Mouse (Mus musculus) T-helper 1 cell (primary cell): Measurements from ENCODE around the gene Ifng.
"Not testable (repeated sequence)": the region's sequence is repeated elsewhere in the genome, so short reads cannot be mapped to it uniquely, and the experiment has no call there.

Experiments used
- in situ Hi-C: fragments of 300-600 bp; cut with MboI, MseI; formaldehyde crosslinking; loops from one replicate; pipeline ENCODE4 v1.15.1; 2025; ENCODE audit warnings: high pct_unique_total_duplicates

Ifng gene

GRCm38 (mm10) chr10:118440742-118441240 lies at the start of gene Ifng:
TSS of gene Ifng (plus strand) at chr10:118441046.
- in situ Hi-C loops, result no loop called here

GRCm38 (mm10) chr10:118399917-118400316 lies 40.9 kb upstream of the Ifng start:
- in situ Hi-C loops, result no loop called here

- in situ Hi-C loops, result no loop called here
Observed at GRCm38 (mm10) chr10:118406463-118407221, 34.2 kb upstream of the Ifng start.

GRCm38 (mm10) chr10:118411377-118411776 lies 29.5 kb upstream of the Ifng start:
- in situ Hi-C loops, result no loop called here

DNA sequence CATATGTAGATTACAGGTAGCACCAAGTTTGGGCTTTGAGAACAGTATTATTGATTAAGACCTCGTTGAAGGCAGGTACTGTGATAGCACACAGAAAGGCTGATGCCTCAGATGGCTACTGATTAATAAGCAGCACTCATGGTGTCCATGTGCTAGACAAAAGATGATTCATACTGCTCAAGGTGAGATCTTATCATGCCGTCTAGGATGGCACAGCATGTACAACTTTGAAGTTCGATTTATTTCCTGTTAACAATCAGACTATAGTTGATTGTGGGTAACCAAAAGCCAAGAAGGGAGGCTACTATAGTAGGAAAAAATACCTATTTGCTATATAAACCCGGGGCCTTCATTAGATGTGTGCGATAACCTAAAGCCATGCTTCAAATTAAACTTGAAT lies 28.1 kb upstream of the Ifng start:
- in situ Hi-C loops, result no loop called here

- in situ Hi-C loops, result no loop called here
Observed at GRCm38 (mm10) chr10:118419000-118419425, 21.8 kb upstream of the Ifng start.

GRCm38 (mm10) chr10:118420896-118421295 lies 19.9 kb upstream of the Ifng start:
- in situ Hi-C loops, result no loop called here

DNA sequence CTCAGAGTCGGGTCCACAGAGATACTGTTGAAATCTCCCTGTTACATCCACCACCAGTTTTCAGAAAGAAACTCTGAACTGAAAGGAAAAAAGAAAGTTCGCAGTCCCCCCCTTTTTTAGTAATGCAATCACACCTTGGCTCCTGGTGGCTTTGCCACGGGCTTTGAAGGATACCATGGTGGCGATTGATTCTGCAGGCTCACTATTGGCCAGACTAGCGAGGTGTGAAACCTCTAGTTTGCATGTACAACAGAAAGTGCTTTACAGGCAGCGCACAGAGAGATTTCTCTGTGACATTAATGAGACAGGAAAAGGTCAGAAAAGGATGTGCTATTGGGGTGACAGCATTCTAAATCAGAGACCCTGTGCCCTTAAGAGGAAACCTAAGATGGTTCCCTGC lies 5.3 kb upstream of the Ifng start:
- in situ Hi-C loops, result no loop called here

DNA sequence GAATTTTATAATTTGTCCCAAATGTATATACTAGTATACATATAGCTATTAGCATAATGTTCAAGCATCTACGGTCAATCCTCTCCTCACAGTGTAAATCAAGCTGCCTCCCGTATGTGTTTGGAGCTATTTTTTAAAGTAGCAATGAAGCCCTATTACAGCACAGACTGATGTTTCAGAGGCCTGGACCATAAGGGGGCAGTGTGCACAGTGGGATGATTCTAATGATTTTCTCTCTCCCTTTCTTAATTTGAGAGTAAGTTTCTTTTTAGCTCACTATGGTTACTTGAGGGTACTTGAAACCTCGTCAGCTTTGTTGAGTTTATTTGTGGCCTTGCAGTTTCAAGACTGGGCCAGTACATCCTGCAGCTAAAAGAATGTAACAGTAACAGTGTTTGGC lies 1.1 kb downstream of the Ifng start:
- in situ Hi-C loops, result no loop called here

DNA sequence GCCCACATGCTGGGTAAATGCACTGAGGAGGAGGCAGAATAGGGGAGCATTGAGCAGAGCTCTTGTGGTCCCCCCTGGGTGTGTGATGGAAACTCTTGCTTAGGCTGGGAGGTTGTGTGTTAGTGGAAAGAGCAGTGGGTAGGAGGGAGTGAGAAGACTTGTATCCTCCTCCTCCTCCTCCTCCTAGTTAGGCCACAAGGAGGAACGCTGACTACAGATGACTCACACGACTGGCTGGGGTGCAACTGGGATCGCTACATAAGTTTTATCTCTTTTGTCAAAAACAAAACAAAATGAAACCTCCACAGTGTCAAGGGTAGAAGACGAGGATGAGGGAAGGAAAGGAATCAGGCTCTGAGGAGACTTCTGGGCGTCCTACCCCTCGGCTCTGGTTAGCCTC lies 2.2 kb downstream of the Ifng start:
- in situ Hi-C loops, result no loop called here

DNA sequence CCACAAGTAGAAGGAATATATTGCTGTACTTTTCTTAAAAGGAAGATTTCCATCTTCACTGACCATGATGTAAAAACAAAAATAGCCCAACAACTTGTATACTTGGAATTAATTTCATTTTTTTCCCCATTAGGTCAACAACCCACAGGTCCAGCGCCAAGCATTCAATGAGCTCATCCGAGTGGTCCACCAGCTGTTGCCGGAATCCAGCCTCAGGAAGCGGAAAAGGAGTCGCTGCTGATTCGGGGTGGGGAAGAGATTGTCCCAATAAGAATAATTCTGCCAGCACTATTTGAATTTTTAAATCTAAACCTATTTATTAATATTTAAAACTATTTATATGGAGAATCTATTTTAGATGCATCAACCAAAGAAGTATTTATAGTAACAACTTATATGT lies 4.2 kb downstream of the Ifng start:
- in situ Hi-C loops, result no loop called here

GRCm38 (mm10) chr10:118445502-118445901 lies 4.7 kb downstream of the Ifng start:
- in situ Hi-C loops, result no loop called here

DNA sequence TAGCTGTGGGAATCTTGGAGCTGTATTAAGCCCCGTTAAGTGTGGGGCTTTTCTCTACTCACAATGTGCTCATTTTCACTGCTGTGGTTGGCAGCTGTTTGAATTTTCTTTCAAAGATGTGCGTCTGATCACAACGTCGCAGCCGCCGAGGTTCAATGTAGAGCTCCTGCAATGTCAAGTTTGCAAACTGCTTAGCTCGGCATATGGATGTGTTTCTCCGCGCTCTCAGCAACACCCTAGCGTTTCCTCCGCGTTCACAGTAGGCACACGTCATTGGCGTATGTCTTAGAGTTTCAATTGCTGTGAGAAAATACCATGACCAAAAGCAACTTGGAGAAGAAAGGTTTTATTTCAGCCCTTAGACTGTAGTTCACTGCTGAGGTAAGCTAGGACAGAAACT lies 5.1 kb downstream of the Ifng start:
- in situ Hi-C loops, result no loop called here

DNA sequence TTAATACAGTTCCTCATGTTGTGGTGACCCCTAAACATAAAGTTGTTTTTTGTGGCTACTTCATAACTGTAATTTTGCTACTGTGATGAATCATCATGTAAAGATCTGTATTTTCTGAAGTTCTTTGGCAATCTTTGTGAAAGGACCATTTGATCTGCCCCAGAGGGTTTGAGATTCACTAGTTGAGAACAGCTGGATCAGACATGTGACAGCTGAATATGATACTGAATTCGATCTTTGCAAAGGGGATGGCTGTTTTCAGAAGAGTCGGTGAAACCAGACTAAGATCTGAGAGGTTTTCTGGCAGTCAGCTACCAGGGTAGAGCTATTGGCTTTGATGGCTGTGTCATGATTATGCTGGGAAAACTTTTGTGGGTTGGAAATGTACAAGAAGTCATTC lies 10.9 kb downstream of the Ifng start:
- in situ Hi-C loops, result loop anchor here (5.0 to 10.0 kb wide), 2 partner anchors 56 to 717 kb away; no protein-coding TSS in a partner anchor

DNA sequence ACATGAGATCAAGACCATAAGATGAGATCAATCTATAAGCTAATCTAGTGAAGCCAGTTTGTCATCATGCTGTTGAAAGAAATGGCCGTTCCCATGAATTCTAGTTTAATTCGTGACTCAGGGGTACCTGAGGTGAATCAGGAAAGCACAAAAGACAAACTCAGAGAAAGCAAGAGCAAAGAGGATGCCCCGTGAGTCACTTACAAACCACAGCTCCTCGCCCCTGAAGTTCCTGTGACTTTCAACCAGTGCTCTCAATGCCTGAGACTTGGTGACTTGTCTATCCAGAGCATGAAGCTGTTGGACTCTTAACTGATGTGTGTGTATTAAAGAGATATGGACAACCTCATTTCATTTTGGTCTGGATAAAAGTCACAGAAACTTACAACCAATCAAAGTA lies 17.9 kb downstream of the Ifng start:
- in situ Hi-C loops, result loop anchor here (10.0 kb wide), 1 partner anchor 724 kb away; no protein-coding TSS in a partner anchor

- in situ Hi-C loops, result no loop called here
Observed at GRCm38 (mm10) chr10:118461126-118461767, 20.4 kb downstream of the Ifng start.

GRCm38 (mm10) chr10:118466481-118466880 lies 25.6 kb downstream of the Ifng start:
- in situ Hi-C loops, result no loop called here

GRCm38 (mm10) chr10:118469047-118469446 lies 28.2 kb downstream of the Ifng start:
- in situ Hi-C loops, result no loop called here

- in situ Hi-C loops, result no loop called here
Observed at GRCm38 (mm10) chr10:118470296-118470957, 29.6 kb downstream of the Ifng start.

DNA sequence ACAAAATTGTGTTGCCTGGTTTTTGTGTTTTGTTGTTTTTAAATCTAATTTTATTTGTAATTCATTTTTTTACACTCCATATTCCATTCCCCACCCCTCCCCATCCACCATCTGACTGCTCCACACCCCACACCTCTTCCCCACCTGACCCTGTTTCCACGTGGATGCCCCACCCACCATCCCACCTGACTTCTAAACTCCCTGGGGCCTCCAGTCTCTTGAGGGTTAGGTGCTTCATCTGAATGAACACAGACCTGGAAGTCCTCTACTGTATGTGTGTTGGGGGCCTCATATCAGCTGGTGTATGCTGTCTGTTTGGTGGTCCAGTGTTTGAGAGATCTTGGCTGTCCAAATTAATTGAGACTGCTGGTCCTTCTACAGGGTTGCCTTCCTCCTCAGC lies 32.0 kb downstream of the Ifng start:
- in situ Hi-C loops, result not testable (repeated sequence)

GRCm38 (mm10) chr10:118476696-118477095 lies 35.9 kb downstream of the Ifng start:
- in situ Hi-C loops, result no loop called here

- in situ Hi-C loops, result no loop called here
Observed at GRCm38 (mm10) chr10:118477297-118477696, 36.5 kb downstream of the Ifng start.
